Mouse (Mus musculus) T-cell, adult 2 months (primary cell): ENCODE measurements at regions not wholly inside any gene's neighbourhood (a gene's known extent, or its start where the extent isn't known, plus 50 kb on each side); places are given as distances from the start of the nearest gene placed in this dataset.
A peak's percentile ranks its signal among the peaks of the same experiment; 100 is the strongest.

Experiments
- DNase-seq: peaks from one replicate; pipeline ENCODE4 v3.0.0; 2022; ENCODE audit warnings: low spot score

DNA sequence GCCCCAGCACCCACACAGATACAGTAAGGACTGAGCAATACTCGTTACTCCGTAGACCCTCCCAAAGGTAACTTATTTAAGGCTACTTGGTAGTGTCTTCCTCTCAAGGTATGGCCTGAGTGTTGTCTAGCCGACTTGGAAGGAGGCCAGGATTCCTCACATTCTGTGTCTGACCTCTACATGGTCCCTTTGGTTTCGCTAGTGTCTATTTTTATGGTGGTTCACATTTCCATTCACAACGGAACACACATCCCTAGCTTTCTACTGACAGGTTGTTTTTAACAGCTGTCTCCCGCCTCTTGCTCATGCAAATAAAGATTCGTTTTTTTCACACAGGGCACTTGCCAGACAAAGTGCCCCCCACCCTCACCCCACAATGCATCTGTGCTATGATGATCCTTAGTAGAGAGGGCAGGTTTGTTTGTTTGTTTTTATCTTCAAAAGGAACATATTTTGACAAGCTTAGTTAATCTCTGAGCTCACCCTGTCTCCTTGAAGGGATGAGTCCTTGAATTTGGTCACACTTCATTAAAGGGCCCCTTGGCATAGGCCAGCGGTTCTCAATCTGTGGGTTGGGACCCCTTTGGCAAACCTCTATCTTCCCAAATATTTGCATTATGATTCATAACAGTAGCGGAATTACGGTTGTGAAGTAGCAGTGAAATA lies 52.7 kb downstream of the Phlda1 start:
- no peak for DNase-seq

- no peak for DNase-seq
Measured at GRCm38 (mm10) chr10:111559341-111560246, 53.5 kb downstream of the Phlda1 start.

DNA sequence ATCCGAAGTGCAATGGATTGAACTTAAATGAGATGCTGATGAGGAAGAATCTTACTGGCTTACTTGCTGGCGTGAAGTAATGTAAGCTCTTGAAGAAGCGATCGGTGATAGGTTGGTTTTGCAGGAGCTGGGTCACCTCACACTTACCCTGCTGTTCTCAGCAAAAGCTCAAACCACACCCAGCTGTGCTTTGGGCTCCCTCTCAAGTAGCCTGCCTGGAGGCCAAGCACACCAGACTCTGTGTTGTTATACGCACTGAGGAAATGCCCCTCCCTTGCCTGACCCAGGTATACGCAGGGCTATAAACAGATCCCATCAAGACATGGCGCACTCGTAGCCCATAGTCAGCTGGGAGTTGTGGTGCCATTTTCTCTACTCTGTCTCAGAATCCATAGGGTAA lies 56.5 kb downstream of the Phlda1 start:
- no peak for DNase-seq

DNA sequence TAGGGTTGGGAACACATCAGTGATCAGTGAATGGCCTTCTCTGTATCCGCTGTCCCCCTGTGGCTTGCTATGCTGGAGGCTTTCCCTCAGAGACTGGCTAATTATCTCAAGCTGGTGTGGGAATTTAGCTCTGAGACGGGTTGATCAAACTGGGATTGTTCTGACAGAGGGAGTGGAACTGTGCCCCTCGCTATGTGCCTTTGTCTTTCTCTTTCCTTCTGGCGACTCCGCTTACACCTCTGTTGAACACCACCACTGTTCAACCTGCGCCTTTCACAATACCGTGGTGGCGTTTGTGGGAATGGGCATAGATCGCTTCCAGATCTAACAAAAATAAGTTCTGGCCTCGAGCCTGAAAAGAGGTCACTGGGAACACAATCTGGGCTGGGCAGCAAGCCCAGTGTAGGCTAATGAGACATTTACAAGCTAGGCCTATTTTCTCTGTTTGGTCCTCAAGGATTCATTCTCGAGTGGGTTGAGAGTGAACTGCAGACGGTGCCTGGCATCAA lies 60.8 kb downstream of the Phlda1 start:
- no peak for DNase-seq

DNA sequence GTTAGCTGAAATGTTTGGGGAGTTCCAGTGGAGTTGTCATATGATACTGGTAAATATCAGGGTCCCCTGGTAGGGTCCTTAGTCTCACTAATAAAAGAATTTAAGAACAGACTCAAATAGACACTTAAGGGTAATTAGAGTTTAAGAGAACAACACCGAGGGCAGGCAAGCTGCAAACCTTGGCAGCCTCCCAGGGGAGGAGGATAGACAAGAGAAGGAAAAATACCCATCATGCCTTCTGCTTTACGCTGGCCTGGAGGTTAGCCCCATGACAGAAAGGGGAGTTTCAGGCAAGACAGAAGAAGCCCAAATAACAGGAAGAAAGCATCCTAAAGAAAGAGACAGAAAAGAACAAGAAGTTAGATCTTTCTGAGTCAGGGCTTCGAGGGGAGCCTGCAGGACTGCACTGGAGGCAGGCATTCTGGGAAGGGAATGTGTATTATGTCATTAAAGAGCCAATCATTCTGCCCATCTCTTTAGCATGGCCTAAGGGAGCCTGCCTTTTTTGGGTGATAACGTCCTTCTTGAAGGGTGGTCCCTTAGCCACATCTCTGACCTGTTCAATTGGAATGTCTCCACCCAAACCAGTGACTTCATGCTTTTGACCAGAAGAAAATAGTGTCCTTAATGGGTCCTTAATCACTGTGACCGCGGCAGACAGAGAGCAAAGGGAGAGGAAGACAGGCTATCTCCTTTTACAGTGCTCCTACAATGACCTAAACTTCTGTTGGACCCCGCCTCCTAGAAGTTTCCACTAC lies 64.6 kb downstream of the Phlda1 start:
- no peak for DNase-seq

- no peak for DNase-seq
Measured at GRCm38 (mm10) chr10:111574231-111574630, 68.1 kb downstream of the Phlda1 start.

- DNase-seq = no peak
Measured at GRCm38 (mm10) chr10:111574812-111575211, 68.7 kb downstream of the Phlda1 start.

DNA sequence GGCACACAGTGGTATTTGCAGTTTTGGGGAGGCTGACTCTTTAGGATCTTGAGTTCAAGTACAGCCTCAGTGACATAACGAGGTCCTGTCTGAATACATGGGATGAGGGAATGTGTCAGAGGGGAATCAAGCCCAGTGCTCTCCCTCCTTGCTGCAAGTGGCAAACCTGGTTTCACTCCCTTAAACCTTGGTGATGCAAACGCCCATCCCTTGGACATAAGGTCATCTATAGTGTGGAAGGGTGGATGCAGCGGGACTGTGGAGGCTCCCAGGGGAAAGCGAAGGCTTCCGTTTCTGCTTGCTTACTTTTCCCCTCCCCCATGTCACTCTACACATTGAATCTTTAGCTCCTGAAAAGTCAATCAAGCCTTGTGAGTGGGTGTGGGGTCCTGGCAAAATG lies 69.2 kb downstream of the Phlda1 start:
- no peak for DNase-seq

DNA sequence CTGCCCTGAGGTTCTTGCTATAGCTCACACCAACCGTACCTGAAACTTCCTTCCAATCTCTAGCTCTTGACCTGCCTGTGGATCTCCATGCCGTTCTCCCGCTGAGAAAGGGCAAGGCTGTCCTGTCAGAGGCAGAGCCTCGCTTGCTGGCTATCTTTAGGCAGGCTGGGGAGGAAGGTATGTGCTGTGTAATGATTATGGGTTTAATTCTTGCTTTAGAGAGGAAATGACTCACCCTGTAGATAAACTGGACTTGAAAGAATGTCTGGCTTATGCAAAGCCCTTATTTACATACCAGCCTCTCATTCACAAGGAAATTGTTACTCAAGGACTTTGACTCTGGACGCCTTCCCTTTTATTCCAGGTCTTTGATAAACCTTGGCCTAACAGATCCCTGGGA lies 69.8 kb downstream of the Phlda1 start:
- DNase-seq = no peak

GRCm38 (mm10) chr10:111576395-111577069 lies 70.4 kb downstream of the Phlda1 start:
- DNase-seq = no peak

GRCm38 (mm10) chr10:111578536-111578935 lies 72.5 kb downstream of the Phlda1 start:
- peak; percentile 78 for DNase-seq

DNA sequence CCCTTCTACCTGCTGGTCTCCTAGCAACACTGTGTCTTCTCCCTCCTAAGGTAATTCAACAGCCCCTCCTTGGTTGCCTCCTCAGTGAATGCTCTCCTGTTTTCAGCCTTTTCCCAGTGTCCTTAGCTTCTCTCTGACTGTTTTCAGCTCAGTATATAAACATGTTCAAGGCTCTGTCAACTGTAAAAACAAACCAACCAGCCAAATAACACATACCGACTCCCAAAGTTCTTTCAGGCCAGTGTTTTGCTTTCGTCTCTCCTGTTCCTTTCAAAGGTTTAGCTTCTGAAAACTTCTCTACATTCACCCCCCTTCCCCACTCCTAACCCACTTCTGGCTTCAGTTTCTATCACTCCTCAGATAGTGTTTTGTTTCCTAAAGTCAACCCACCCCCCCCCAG lies 73.4 kb downstream of the Phlda1 start:
- no peak for DNase-seq

DNA sequence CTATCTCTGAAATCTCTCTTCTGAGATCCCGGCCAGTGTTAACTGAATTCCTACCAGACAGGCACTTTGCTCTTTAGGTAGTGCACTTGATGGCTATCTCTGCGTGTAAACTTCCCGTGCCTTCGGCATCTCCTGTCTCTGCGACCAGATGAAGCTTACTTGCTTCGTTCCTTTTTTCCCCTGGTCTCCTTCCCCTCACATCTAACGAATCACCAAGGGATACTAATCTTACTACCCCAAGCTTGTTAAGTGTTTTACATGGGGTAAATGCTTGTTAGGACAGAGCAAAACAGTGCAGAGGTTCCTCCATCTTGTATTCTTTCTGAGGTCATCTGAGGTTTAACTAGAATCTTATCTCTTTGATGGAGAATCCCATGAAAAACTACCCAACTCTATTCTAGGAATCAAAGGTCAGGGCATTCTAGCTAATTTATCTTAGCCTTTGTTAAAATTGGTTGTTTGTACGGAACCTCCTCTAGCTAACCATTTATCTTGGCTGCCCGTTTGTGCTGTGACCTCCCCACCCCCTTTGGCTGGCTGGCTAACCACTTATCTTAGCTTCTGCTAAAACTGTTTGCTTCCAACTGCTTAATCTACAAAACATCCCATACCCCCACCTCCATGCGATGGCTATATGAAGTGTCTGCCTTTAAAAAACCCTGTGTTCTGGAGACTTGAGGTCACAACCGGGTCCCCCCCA lies 74.5 kb downstream of the Phlda1 start:
- no peak for DNase-seq

GRCm38 (mm10) chr10:111581847-111582246 lies 75.8 kb downstream of the Phlda1 start:
- DNase-seq = no peak

GRCm38 (mm10) chr10:111582321-111583123 lies 76.4 kb downstream of the Phlda1 start:
- no peak for DNase-seq

GRCm38 (mm10) chr10:111583124-111583743 lies 77.1 kb downstream of the Phlda1 start:
- DNase-seq = no peak

GRCm38 (mm10) chr10:111583744-111584152 lies 77.7 kb downstream of the Phlda1 start:
- DNase-seq = no peak

GRCm38 (mm10) chr10:111587891-111588611 lies 82.0 kb downstream of the Phlda1 start:
- no peak for DNase-seq

- DNase-seq = no peak
Measured at GRCm38 (mm10) chr10:111589186-111589585, 83.1 kb downstream of the Phlda1 start.
